Mouse (Mus musculus) heart, postnatal 0 days (tissue): ENCODE measurements around the gene Mtfmt. TPM values are rescaled to one million over a fixed set of nuclear protein-coding genes. Genes with fewer than 3 reads are reported as not detected.

Experiments used
- ATAC-seq: fragments of 200-750 bp; cut with Nextera tagmentation; 2 replicates; pipeline ENCODE4 v1.8.0; 2017; ENCODE audit warnings: low read depth, moderate number of reproducible peaks, moderate library complexity; ENCODE audit not compliant: insufficient read depth
- DNase-seq: peaks from one replicate; pipeline ENCODE4 v3.0.0-alpha.2; 2016; ENCODE audit warnings: low spot score
- H3K27ac ChIP-seq: fragments of 300-500 bp; sonication (generic); 2 replicates; pipeline ENCODE4 v1.5.1; 2014; ENCODE audit warnings: low read depth, mild to moderate bottlenecking
- H3K27me3 ChIP-seq: fragments of 300-500 bp; sonication (generic); 2 replicates; pipeline ENCODE4 v1.6.1; 2014; ENCODE audit warnings: low read length, mixed read lengths; ENCODE audit not compliant: control insufficient read depth, insufficient read depth
- H3K36me3 ChIP-seq: fragments of 300-500 bp; sonication (generic); replicated peaks from 2 replicates; pipeline ENCODE4 v1.6.1; 2014; ENCODE audit warnings: low read length, mixed read lengths; ENCODE audit not compliant: control insufficient read depth, insufficient read depth
- H3K4me1 ChIP-seq: fragments of 300-500 bp; sonication (generic); 2 replicates; pipeline ENCODE4 v1.6.1; 2014; ENCODE audit warnings: antibody characterized with exemption; ENCODE audit not compliant: control insufficient read depth, insufficient read depth
- H3K4me2 ChIP-seq: fragments of 300-500 bp; sonication (generic); 2 replicates; pipeline ENCODE4 v1.6.1; 2014; ENCODE audit warnings: low read depth, mild to moderate bottlenecking, low read length, moderate library complexity
- H3K4me3 ChIP-seq: fragments of 300-500 bp; sonication (generic); 2 replicates; pipeline ENCODE4 v1.5.1; 2014; ENCODE audit warnings: low read depth, low read length
- H3K9ac ChIP-seq: fragments of 300-500 bp; sonication (generic); replicated peaks from 2 replicates; pipeline ENCODE4 v1.6.1; 2014; ENCODE audit warnings: low read depth, low read length, mixed read lengths
- H3K9me3 ChIP-seq: fragments of 300-500 bp; sonication (generic); replicated peaks from 2 replicates; pipeline ENCODE4 v1.6.1; 2016; ENCODE audit warnings: low read length; ENCODE audit not compliant: control insufficient read depth
- CTCF ChIP-seq: IDR thresholded peaks from 2 replicates; pipeline ENCODE4 v1.5.1; 2016; ENCODE audit warnings: antibody characterized with exemption, control low read depth, low read depth
- EP300 ChIP-seq: IDR thresholded peaks from 2 replicates; pipeline ENCODE4 v1.6.1; 2016; ENCODE audit warnings: antibody characterized with exemption, low read depth
- WGBS: fragments of 180-500 bp; shearing (Covaris S2); extraction: QIAGEN DNeasy Blood & Tissue Kit; methylation state at CpG from one replicate; pipeline ENCODE4 v1.1.7; 2014; 5-methylcytosine and 5-hydroxymethylcytosine counted together
- polyA plus RNA-seq: library from polyadenylated mRNA; unstranded; fragments of >200 nt; fragmentation: Nextera tagmentation; extraction: Ambion mirVana; gene quantifications from 2 replicates; pipeline ENCODE4 v1.2.1, GENCODE M21; 2015
- total RNA-seq: library from RNA; depleted of rRNA; stranded (reverse); fragments of >200 nt; gene quantifications from 2 replicates; pipeline ENCODE4 v1.2.3, GENCODE M21; 2014; ENCODE audit warnings: low replicate concordance; rRNA removed

Gene Mtfmt
- total RNA-seq (11.5 and 15.9 TPM in 2 replicates), polyA plus RNA-seq (9.1 TPM in 2 replicates)

- DNase-seq (peak; percentile 78), ATAC-seq (peak; percentile 92)
- under 1% methylated on average over 54 of the region's 54 CpGs for WGBS
- peaks cover 14% of the 10 kb centered on the region for H3K36me3 ChIP-seq
- TF ChIP-seq CTCF, result no peak
- no peak for TF ChIP-seq EP300
- H3K4me2 ChIP-seq, result peak within 1 kb of the TSS; percentile 83
- no peak within 1 kb of the TSS for H3K27ac ChIP-seq
- no peaks in the 10 kb centered on the region for H3K27me3 ChIP-seq
- peak within 1 kb of the TSS; percentile 81 for H3K4me3 ChIP-seq
- no peaks in the 10 kb centered on the region for H3K9me3 ChIP-seq
- H3K9ac ChIP-seq, result peak within 1 kb of the TSS; percentile 59
- H3K4me1 ChIP-seq, result no peaks in the 10 kb centered on the region
Measured at GRCm38 (mm10) chr9:65435671-65436301, at the start of gene Mtfmt. Gene Mtfmt, plus strand, starts transcription at chr9:65435782.

DNA sequence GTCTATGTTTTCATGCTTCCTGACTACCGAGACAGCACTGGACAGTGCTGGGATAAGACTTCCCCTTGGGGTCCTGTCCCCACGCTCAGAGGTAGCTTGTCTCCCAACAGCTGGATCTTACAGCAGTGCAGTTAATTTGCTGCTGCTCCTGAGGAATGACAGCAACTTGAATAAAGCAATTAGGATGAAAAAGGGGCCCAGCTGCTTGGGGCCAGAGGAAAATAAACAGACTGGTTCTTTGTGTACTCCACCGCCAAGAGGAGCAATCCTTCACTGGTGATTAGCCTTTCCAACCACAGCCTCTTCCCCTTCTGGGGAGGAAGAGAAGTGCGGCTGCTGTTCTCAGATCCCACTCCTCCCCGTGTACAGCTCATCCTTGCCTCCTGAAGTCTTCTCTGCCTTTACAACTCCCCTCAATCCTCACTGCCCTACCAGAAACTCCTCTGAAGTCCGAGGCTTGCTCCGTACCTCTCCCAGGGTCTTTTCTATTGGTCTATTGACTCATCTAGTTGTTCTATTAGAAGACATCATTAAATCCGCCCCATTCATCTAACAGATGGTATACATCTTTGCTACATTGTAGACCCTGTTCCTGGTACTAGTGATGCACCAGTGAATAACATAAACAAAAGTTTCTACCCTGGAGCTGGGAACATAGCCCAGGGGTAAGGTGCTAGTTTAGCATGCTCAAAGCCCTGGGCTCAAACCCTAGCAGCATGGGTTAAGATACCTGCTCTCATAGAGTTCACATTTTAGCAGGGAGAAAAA lies 49.0 kb upstream of the Mtfmt start:
- H3K9me3 ChIP-seq, result no peaks in the 10 kb centered on the region
- DNase-seq (no peak), ATAC-seq (no peak)
- no peak overlapping the region; the same call in 1 of the 2 replicates for H3K27ac ChIP-seq
- no peak for TF ChIP-seq CTCF
- no peak overlapping the region for H3K4me2 ChIP-seq
- peaks cover 16% of the 10 kb centered on the region for H3K27me3 ChIP-seq
- no peak overlapping the region for H3K4me3 ChIP-seq
- no peaks in the 10 kb centered on the region for H3K36me3 ChIP-seq
- no peak overlapping the region for H3K9ac ChIP-seq
- peaks cover 13% of the 10 kb centered on the region; the same call in 1 of the 2 replicates for H3K4me1 ChIP-seq
- 45% methylated on average over 8 of the region's 8 CpGs for WGBS

DNA sequence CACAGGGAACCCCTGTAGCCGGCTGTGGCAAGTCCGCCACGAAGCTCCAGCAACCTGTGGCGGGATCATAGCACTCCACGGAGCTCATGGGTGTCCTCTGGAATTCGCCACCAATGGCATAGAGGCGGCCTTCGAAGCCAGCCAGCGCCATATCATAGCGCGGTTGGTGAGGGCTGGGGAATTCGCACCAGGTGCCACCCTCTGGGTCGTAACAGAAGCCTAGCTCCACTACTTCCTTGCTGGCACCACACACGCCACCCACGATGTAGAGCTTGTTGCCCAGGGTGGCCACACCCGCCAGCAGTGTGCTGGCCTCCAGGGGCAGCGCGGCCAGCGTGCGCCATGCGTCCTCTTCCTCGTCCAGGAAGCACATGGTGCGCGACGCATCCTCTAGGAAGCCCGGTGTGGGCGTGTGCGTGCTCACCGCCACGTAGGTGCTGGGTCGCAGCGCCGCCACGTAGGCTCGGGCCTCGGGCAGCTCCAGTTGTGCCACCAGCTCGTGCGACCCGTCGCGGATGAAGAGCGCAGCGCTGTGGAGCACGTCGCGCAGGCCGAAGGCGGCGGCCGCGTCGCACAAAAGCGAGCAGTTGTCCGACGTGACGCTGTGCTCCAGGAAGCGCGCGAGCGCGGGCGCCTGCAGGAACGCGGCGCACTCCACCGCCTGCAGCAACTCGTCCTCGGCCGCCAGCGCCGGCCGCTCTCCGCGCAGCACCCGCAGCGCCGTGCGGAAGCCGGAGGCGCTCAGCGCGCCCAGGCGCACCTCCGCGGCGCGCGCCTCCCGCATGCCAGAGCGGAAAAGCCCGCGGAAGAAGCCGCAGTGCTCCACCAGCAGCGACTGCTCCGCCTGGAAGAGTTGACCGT lies 44.6 kb upstream of the Mtfmt start:
- 16% methylated on average over 93 of the region's 96 CpGs for WGBS
- peak overlapping the region; percentile 75 for H3K4me2 ChIP-seq
- no peak for TF ChIP-seq EP300
- TF ChIP-seq CTCF, result no peak
- H3K27ac ChIP-seq, result no peak overlapping the region
- no peaks in the 10 kb centered on the region for H3K36me3 ChIP-seq
- peak overlapping the region; percentile 48 for H3K4me3 ChIP-seq
- peaks cover 18% of the 10 kb centered on the region for H3K27me3 ChIP-seq
- peaks cover 7% of the 10 kb centered on the region; the same call in 1 of the 2 replicates for H3K4me1 ChIP-seq
- H3K9me3 ChIP-seq, result no peaks in the 10 kb centered on the region
- DNase-seq, result no peak
- peak; percentile 64 for ATAC-seq
- peak overlapping the region; percentile 42 for H3K9ac ChIP-seq

- no peaks in the 10 kb centered on the region for H3K9me3 ChIP-seq
- peaks cover 7% of the 10 kb centered on the region; the same call in 1 of the 2 replicates for H3K4me1 ChIP-seq
- peak within 1 kb of the TSS; percentile 48 for H3K4me3 ChIP-seq
- peak within 1 kb of the TSS; percentile 42 for H3K9ac ChIP-seq
- ATAC-seq, result no peak; the same call in 1 of the 2 replicates
- WGBS, result 24% methylated on average over 8 of the region's 8 CpGs
- H3K27me3 ChIP-seq, result peaks cover 18% of the 10 kb centered on the region
- peak within 1 kb of the TSS; percentile 75 for H3K4me2 ChIP-seq
- H3K27ac ChIP-seq, result no peak within 1 kb of the TSS
- TF ChIP-seq CTCF (no peak), EP300 (no peak)
- no peak for DNase-seq
- no peaks in the 10 kb centered on the region for H3K36me3 ChIP-seq
Measured at GRCm38 (mm10) chr9:65391613-65391964, 44.0 kb upstream of the Mtfmt start, which contains the start of gene Kbtbd13. Gene Kbtbd13, minus strand, starts transcription at chr9:65391652.

DNA sequence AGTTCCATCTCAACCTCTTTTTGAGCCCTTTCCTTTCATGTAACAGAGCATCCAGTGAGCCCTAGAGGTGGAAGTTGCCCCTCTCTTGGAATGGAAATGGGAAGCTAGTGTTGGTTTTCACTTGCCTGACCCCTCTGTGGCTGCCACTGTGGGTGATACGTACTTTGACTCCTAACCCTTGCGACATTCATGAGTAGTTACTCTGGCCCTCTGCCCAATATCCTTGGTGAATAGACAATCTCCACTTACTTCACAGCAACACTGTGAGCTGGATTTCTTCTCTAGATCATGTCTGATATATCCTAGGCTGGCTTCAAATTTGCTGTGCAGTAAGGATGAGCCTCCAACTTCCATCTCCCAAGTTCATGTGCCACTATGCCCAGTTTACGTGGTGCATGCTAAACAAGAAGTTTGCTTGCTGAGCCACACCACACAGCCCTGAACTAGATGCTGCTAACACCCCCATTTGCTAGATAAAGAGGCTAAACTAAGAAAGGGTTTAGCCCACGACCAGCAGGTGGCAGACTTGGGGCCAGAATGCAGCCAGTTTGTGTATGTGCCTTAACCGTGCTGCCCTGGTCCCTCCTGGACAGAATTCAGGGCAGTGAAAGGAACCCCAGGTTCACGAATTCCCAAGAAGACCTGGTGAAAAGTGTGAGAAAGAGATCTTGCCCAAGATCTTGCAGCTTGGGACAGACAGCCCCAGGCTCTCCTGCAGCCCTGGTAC lies 42.8 kb upstream of the Mtfmt start:
- H3K27ac ChIP-seq, result peak overlapping the region; percentile 5; the same call in 1 of the 2 replicates
- ATAC-seq (no peak), DNase-seq (peak; percentile 62)
- WGBS, result 23% methylated on average over 6 of the region's 6 CpGs
- H3K4me1 ChIP-seq, result peaks cover 7% of the 10 kb centered on the region; the same call in 1 of the 2 replicates
- H3K27me3 ChIP-seq, result peaks cover 18% of the 10 kb centered on the region
- TF ChIP-seq EP300, result no peak
- peak; percentile 85 for TF ChIP-seq CTCF
- H3K9me3 ChIP-seq, result no peaks in the 10 kb centered on the region
- H3K4me2 ChIP-seq, result no peak overlapping the region
- H3K9ac ChIP-seq, result no peak overlapping the region
- no peaks in the 10 kb centered on the region for H3K36me3 ChIP-seq
- H3K4me3 ChIP-seq, result no peak overlapping the region
